Mouse (Mus musculus): ENCODE measurements around the gene Slc38a3.

The Slc38a3 gene

DNA sequence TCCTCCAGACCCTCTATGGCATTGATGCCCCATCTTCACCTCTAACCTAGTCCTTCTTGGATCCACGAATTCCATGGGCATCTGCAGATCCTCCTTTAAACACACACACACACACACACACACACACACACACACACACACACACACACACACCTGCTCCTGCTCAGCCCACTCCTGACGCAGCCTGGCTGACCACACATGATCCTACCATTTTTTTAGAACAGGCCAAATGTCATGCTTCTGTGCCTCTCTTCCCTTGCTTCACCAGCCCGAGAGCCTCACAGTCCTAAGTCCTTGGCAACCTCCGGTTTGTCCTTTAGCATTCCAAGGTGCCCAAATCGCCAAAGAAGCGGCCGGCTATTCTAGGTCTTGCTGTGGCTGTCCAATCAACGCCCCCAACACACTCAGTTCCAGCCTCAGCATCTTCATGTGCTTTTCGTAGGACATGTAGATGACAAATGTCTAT is at the start of gene Slc38a3:
TSS of gene Slc38a3 (minus strand) at position 51 of the 466 bp plus-strand sequence.
- DNase-seq, result no peak

DNA sequence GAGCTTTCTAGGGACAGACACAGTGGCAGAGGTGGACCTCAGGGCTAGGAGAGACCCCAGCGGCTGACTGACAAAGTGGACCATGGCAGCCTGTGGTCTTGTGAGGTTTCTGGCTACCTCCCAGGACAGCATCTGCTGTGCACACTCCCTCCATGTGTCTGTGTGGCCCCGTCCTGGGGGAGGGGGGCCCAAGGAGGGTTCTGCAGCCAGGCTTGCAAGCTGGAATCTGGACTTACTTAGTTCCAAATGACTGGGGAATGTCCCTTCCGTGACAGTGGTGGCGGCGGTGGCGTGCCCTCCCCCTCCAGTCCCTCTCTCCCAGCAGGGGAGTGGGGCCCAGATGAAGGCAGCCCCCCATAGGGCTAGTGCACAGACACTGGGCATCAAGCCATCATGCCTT is 47.6 kb upstream of the Slc38a3 start:
- peak; percentile 49 for DNase-seq

DNA sequence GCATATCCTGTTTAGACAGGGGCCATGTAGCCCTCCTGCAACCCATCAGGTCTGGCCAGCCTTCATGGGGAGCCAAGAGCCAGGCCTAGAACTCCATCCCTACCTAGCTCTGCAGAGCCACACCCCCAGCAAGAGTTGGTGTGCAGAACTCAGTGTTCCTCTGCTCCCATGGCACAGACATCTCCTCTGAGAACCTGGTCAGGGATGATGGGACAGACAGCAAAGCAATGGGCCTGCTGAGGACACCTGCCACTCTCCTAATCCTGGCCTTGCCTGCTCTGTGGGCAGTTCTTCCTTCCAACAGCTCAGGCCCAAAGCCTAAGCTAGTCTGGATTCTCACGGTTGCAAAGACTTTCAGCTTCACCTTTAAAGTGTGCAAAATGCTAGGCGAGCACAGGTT is 46.3 kb upstream of the Slc38a3 start:
- DNase-seq, result peak; percentile 71

DNA sequence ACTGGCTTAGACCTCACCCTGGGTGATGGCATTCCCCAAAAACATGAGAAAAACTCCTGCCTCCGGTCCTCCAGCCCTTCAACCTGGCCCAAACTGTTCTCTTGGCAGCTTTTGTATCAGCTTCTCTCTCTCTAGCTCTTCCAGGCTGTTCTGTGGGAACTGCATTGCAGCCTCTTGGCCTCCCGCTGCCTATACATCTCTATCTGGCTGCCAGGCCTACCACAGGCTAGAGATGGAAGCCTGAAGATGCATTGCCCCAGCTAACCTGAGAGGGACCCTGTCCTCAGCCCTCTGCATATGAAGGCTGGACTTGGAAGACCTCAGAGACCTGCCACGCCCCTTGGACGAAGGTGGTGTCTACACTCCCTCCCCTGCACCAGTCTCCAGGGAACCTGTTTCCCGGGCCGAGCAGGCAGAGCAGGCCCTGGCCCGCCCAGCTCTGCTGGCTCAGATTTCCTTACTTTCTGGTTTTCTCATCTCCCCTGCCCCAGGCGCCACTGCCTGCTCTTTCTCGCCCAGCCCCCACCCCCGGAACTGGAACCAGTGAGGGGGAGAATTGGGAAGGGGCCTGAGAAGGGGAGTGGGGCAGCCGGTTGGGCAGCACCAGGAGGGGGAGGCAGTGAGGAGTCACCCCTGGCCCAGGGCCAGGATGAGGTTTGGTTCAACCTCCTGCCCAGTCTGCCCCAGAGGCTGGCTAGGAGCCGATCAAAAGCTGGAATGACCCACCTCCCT is 45.1 kb upstream of the Slc38a3 start:
- DNase-seq, result peak; percentile 76

DNA sequence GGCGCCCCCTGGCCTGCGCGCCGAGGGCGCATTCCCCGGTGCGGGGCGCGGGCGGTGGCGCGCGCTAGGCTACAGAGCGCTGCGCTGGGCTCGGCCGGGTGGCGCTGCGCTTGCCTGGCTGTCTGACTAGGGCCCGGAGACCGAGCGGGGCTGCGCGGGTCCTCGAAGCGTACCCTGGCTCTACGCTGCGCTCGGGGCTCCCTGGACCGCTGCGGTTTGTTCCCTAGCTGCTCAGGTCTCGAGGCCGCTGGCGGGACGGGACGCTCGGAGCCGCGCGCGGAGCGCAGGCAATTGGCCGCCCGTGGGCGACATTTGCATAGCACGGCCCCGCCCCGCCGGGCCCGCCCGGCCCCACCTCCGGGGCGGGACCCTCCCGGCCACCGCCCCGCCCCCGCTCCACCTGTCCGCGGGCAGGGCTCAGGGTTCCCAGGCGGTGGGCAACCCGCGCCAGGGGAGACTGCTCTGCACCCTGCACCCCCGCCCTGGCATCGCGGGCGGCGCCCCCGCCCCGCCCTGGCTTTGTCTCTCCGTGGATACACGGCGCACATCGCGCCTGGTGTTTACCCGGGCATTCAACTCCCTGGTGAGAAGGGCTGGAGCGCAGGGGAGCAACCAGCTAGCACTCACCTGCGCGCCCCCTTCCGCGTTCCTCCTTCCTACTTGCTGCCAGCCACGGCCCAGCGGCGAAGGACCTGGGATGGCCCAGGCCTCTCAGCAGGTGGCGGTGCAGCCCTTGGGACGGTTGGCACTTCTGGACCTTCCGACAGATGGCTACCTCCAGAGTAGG is 40.6 kb upstream of the Slc38a3 start, which contains the start of gene Sema3f:
TSS of gene Sema3f (minus strand) at position 779 of the 787 bp plus-strand sequence.
- DNase-seq, result peak; percentile 88

DNA sequence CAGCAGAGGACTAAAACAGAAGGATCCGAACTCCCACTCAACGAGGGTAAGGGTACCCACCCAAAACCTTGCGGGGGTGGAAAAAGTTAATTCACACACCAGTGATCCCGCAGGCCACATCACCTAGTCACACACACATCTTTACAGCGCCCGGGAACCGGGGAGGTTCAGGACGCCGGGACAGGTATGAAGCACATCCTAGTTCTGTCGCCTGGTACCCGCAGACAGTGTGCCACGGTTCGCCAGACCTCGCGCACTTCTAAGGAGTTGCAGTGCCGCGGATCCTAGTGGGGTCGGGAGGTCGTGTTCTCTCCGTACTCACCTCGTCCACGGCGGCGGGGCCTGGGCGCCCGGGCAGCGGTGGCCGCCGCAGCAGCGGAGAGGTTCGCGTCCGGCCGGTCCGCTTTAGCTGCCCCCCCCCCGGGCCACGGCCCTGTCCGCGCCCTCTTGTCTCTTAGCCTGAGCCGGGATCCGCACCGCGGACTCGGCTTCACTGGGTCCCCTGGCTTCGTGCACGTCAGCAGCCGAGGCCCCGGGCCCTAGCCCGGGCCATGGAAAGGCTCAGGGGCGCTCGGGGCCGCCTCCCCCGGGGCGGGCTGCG is 39.9 kb upstream of the Slc38a3 start:
- peak; percentile 52 for DNase-seq

DNA sequence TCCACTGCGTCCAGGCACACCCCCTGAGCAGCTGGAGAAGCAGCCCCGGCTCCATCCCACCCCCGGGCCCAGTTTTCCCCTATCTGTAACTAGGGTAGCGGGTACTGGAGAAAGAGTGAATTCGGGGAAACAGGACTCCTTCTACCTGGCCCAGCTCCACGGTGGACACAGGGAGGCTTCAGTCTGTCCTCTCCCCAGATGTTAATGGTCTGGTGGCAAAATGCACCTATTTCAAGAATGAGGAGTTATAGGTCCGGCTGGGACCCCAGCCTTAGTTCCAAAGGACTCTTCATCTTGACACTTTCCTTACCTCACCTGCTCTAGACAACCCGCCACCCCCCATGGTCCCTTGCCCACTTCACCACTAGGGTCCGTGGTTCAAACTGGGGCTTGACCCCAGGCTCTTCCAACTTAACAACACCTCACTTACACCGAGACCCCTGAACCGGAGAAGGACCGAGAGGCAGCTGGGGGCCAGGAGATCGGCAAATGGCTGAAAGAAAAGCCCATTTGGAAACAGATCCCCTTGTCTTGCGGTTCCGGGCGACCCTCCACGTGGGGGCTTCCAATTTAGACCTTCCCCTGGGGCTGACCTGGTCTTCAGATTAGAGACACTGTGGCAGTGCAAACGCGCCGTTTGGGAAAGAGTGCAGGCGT is 39.2 kb upstream of the Slc38a3 start:
- DNase-seq, result peak; percentile 59

DNA sequence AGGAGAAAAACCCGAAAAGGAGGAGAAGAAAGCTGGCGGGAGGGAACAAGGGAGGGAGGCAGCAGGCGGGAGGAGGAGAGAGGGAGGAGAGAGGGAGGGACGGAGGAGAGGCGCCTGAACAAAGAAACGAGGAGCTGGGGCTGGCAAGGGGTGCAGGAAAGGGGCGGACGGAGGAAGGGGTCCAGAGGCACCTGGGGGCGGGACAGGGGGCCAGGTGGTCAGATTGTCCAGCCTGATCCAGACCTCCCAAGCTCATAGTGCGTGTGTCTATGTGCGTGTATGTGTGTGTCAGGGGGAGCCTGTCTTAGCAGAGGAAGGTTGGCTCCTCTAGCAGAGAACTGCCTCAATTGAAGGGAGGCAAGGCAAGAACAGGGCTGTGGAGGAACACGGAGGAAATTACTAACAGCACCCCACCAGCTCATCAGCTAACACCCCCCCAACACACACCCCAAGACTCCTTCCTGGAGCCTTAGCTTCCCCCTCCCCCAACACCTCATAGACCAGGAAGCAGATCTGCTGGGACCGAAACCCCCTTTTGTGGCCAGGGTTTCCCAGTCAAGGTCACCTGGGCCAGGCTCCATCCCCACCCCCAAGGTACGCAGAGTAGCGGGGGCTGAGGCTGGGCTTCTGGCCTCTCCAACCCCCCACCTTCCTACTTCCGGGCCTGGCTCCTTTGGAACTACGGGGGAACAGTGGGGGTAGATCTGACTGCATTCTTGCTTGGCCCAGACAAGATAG is 38.5 kb upstream of the Slc38a3 start:
- peak; percentile 57 for DNase-seq

DNA sequence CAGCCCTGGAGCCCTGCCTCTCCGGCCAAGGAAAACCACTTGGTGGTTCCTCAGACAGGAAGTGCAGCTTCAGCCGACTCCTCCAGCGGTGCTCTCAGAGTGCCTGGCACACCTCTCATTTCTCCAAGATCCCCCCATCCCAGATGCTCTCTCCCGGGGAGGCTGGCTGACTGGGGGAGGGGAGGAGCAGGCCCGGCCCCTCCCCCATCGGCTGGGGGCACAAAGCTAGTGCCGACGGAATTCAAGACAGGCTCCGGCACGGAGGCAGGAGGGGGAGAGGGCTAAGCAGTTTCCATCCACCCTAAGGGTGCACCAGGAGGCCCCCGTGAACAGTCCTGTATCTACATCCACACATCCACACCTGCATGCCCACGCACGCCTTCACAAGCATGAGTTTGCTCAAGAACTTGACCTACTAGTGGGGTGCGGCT is 37.5 kb upstream of the Slc38a3 start:
- peak; percentile 48 for DNase-seq

DNA sequence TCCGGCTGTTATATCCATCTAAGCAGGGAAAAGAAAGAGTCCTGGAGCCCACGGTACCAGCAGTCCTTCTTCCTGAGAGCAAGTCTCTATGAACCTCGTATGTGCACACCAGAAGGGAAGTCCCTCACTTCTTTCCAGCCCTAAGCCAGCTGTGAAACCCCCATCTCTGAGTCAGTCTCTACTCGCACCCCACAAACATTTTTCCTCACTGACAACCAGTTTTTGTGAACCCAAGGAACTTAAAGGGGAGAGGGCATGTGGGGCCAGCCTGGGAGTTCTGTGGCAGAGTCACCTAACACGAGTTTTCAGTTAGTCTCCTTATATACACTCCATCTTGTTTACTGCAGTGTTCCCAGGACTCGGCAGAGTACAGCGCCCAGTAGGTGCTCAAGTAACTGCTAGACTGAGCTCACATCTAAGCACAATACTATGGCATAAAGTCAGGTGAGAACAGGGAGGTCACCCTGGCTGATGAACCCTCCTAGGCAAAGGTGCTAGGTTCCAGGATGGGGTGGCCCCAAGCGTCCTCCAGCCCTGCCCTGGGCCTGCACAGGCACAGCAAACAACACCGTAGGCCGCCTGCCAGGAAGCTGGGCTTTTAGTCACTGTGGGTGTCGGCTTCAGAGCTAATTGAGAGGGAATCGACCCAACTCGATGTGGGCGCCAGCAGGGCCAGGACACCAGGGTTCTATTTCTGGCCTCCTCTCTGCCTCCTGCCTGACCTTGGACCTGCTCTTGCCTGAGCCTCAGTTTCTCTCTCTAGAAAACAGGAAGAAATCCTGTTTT is 34.2 kb upstream of the Slc38a3 start:
- DNase-seq, result peak; percentile 52

DNA sequence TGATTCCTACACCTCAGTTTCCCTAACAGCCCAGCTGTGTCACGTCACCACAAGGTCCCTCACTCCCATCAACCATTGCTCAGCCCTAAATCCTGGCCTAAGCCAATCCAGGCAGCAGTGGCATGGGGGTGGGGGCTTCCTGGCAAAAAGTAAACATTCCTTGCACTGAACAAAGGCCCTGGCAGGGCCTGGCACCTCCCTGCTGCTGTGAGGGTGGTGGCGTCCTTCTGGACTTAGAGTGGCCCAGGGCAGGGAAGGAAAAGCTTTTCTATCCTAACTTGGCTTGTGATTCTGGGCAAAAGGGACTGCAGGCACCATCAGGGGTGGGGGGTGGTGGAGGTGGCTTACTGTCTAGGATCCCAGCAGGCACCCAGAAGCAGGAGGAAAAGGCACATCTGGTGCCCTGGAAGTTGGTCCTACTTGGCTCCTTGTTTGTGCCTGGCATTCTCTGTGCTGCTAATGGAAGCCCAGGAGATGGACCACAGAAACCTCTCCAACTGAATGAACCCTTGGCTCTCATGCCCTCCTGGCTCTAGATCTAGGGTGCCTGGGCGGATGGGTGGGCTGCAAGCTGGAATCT is 33.4 kb upstream of the Slc38a3 start:
- DNase-seq, result peak; percentile 43

DNA sequence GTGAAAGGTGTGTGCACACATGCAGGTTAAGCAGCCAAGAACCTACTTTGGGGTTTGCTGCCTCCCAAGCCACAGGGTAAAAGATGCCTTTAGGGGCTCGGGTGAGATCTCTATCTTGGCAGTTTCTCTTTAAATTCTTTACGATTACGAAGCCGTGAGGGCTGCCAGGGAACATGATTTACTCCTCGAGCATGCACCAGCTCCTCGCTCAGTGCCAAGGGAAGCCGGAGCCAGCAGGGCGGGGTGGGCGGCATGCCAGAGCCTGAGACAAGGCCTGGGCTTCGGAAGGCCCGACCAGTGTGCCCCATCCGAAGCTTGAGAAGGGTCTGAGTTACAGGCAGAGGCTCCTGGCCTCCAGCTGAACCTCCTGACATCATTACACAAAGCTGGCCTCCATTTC is 32.3 kb upstream of the Slc38a3 start:
- peak; percentile 90 for DNase-seq

DNA sequence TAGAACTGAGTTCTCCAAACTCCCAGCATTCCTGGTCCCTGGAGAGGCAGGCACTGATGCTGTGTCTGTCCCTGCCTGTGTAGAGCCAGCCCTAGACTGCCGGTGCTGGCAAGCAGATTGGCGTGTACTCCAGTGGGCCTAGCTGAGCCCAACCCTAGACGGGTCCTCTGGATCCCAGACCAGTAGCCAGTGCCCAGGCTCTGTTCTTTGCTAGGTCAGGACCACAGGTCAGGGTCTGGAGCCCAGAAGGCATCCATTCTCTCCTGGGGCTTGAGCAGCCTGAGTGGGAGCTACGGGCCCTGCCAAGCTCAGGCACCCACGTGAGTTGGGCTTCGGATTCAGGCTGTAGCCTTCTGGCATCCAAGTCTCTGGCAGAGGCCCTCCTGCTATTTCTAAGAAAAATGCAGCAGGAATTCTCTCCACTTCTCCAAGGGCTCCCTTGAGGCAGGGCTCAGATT is 30.8 kb upstream of the Slc38a3 start:
- DNase-seq, result peak; percentile 50

DNA sequence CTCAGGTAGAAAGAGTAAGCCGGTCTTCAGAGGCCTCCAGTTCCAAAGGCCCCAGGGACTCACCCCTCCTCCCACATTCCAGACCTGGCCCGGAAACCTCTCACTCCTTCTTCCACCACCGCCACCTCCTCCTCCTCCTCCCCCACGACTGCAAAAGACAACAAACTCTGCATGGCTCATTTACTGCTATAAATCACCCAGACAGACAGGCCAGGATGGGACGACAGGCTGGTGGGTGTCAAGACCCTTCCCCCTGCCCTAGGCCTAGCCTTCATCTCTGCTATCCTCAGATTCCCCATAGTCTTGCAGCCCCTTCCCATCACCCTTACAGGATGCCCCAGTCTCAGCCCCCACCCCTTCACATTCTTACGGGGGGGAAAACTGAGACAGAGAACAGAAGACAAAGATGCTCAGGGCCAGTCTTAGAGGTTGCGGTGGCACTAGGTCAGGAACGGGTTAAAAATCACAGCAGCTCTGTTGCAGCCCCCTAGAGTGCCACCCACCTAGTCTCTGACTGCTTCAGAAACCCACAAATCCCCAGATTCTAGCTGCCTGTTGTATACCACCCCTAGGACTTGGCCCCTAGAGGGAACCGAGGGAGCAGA is 30.1 kb upstream of the Slc38a3 start:
- no peak for DNase-seq

DNA sequence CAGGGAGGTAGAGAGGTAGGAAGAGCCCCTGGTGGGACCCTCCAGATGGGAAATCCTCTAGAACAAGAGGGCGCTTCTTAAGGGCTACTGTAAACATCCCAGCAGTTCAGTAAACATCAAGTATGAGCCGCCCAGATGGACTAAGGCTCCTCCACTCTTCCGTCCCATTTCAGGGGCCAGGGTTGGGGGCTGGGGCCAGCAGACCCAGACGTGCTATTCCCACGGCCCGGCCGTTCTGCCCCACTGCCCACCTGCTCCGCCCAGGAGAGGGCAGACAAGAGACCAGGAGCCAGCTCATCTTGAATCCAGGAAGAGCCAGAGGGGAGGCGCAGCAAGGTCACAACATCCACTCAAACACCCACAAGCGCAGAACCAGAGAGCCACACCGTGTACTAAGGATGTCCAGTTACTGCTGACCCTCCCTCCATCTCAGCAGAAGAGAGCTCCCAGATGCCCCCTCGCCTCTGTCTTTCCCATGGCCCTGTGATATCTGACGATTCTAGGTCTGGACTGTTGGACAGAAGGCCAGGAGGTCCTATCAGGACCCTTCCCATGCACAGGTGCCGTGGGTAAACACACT is 29.4 kb upstream of the Slc38a3 start:
- no peak for DNase-seq

DNA sequence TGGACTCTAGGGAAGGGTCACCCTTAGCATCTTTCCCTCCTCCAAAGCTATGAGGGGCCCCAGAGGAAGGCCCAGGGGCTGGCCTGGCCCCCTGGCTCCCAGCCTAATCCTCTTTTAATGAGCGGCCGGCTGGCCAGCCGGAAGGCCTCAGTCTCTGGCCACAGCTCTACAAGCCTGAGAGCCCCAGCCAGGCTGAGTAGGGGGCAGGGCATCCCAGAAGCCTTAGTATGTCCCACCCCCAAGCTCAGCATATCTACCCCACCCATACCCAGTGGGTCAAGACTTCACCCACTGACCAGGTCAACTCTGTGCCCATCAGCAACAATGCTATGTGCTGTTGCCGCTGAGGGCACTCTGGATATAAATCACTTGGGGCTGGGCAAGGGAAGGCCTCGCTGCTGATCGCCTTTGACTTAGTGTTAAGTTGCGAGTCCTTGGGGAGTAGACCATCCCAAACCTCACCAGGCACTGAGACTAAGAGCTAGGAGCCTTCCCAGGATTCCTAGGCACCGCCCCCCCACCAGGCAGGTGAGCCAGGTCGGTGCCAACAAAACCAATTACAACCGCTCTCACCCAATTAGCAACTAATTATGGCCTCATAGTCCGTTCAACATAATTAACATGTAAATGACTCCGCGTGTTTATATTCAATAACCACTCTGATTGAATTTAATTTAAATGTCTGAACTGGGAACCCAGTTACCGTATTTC is 28.6 kb upstream of the Slc38a3 start:
- no peak for DNase-seq

DNA sequence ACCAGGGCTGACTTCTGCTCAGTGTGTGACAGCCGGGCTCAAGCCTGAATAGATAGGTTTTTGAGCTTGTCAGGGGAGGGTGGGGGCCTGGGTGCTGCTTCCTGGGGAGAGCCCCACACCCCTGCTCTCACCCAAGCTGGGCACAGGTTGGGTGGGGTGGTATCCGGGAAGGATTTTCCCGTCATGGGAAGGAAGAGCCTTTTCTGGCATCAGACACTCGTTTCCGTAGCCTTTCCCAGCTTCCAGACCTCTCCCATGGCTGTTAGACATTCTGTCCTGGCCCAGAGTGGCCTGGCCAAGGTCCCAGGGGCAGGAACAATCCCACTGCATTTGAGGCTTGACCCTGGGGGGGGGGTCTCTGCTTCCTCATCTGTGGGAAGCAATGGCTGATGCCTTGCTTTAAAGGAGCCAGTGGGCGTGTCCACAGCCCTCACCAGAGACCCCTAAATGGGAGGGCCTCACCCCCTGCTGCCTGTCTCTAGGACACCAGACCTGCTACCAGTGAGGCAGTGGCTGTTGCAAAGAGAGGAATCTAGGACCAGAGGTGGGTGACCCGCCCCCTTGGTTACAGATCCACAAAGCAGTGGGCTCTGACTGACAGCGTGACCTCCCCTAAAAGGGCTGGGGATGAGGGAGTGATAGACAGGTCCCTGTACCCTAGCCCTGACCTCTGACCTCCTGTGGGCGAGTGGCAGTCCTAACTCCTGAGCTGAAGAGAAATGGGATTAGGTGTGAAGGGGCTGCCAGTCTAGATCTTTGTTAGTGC is 27.7 kb upstream of the Slc38a3 start:
- DNase-seq, result no peak

DNA sequence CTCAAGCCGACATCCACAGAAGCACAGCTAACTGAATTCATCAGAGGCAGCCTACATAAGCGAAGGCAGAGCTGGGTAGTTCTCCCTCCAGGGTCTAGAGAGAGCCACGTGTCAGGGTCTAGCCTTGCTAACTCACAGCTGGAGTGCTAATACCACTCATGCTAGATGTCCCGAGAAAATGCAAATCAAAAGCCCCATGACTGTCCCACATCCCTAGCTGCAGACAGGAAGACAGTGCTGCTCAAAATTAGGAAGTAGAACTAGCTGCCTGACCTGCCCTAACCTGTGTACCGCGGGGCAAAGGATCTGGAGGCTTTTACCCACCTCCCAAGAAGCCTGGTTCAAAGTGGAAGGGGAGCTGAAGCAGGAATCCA is 26.8 kb upstream of the Slc38a3 start:
- no peak for DNase-seq

Measured in cerebellum, adult 9-11 months (tissue).